Mouse (Mus musculus): ENCODE measurements around the gene Klk1b4.
"Not testable (repeated sequence)": the region's sequence is repeated elsewhere in the genome, so short reads cannot be mapped to it uniquely, and the experiment has no call there.

Klk1b4 gene

GRCm38 (mm10) chr7:44207135-44207534 is at the start of gene Klk1b4:
Klk1b4 (plus strand) TSS chr7:44207435.
- not testable (repeated sequence) for DNase-seq (ENCODE audit: low read depth, low spot score)

DNA sequence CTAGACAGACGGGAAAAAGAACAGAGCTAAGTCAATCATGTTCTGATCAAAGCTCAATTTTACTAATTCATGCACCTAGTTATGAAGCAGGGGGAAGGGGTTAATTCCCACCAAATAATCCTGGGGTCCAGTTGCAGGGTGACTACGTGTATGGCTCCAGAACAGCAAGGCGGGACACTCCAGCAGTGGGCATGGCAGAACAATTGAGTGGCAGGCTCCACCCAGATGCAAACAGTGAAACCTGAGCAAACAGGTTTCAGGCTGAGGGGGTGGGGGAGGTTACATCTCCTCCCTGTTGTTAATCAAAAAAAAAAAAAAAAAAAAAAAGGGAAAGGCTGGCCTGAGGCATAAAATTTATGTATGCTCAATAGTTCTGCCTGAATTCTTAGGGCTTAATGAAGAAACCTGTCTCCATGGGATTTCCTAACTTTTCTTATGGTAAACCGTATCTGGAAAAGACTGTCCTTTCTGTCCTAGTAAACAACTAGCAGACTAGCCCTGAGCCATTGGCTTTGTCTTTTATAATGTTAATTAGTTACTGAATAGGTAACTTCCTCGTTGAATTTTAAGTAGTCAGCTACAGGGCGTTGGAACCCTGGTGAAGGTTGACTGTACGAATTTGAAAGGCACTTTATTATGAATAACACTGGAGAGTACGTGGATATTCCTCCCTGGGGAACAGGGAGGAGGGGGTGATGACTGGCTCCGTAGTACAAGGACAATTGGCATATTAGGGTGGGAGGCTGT is 27.8 kb upstream of the Klk1b4 start:
- DNase-seq (ENCODE audit: low read depth, low spot score), result no peak

GRCm38 (mm10) chr7:44186516-44186915 is 20.7 kb upstream of the Klk1b4 start:
- not testable (repeated sequence) for DNase-seq (ENCODE audit: low read depth, low spot score)

DNA sequence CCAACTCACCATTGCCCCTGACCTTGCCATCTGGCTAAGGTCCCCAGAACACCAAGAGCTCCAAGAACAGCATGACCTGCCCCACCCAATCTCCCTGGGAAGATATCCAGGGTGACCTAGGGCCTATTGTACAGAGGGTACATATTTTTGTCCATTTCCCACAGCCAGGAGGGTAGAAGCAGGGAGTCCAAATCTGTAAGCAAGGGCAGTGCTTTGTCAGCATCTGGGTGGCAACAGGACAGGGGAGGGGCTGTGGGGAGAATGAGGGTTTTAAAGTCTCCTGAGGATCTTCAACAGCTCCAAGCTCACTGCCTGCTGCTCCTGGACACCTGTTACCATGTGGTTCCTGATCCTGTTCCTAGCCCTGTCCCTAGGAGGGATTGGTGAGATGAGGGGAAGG is 19.3 kb upstream of the Klk1b4 start, which contains the start of gene Klk1b24:
Gene Klk1b24, plus strand, starts transcription at position 301 of the 400 bp plus-strand sequence.
- DNase-seq (ENCODE audit: low read depth, low spot score), result not testable (repeated sequence)

- not testable (repeated sequence) for DNase-seq (ENCODE audit: low read depth, low spot score)
Observed at GRCm38 (mm10) chr7:44193466-44193865, 13.8 kb upstream of the Klk1b4 start.

DNA sequence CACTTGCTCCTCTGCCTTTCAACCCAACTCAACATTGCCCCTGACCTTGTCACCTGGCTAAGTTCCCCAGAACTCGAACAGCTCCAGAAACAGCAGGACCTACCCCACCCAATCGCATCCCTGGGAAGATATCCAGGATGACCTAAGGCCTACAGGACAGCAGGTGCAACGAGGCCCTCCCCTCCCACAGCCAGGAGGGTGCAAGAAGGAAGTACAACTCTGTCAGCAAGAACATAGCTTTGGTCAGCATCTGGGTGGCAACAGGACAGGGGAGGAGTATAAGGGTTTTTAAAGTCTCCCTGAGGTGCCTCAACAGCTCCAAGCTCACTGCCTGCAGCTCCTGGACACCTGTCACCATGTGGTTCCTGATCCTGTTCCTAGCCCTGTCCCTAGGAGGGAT is 9.3 kb upstream of the Klk1b4 start, which contains the start of gene Klk1b3:
Gene Klk1b3, plus strand, starts transcription at position 301 of the 400 bp plus-strand sequence.
- DNase-seq (ENCODE audit: low read depth, low spot score), result no peak

DNA sequence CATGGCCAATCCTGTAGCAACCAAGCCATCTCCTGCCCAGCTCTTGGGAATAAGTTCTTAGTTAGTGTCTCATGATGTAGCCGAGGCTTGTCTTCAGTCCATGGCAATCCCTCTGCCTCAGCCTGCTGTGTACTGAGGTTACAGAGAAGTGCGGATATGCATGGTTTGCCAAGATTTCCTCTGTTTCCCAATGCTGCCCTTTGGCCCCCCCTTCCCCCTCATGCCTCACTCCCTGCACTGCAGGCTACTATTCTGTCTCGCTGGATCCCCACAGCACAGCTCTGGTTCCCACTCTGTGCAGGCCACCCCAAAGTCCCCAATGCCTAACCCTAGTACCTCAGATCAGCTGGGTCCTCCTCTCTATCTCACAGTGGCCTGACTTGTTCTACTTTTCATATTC is 1.1 kb downstream of the Klk1b4 start:
- DNase-seq (ENCODE audit: low read depth, low spot score), result no peak

DNA sequence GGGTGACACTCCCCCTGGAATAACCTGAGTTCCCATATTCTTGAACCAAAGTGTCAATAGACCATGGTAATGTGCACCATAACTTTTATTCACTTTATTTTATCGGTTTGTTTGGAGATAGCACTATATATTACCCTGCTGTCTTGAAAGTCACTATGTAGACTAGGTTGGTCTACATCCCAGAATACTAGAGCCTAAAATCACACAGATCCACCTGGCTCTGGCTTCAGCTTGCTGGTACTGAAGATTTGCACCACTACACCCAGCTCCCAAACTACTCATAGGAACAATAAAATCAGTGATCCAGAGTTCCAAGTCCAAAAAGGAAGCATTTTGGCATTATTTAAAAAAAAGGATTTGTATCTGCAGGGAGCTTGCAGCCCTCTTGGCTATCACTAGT is 8.4 kb downstream of the Klk1b4 start, which contains the start of gene Klk1b5:
Gene Klk1b5, plus strand, starts transcription at position 301 of the 400 bp plus-strand sequence.
- no peak for DNase-seq (ENCODE audit: low read depth, low spot score)

DNA sequence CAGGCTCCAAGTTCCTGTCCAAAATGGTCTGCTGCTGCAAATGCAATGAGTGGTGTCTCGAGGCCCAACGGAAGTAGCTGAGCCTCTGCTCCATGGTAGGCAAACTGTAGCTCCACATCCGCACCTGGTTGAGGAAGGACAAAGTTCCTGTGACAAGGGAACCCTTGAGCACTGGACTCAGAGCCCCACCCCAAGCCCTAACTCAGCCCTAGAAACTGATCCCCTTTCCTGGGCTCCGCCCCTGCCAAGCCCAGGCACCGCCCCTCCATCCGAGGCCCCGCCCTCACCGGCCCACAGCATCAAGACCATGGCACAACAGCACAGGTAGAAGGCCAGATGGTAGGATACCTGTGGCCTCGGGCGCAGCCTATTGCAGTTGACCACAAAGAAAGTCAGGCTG is 14.4 kb downstream of the Klk1b4 start:
- DNase-seq (ENCODE audit: low read depth, low spot score), result not testable (repeated sequence)

DNA sequence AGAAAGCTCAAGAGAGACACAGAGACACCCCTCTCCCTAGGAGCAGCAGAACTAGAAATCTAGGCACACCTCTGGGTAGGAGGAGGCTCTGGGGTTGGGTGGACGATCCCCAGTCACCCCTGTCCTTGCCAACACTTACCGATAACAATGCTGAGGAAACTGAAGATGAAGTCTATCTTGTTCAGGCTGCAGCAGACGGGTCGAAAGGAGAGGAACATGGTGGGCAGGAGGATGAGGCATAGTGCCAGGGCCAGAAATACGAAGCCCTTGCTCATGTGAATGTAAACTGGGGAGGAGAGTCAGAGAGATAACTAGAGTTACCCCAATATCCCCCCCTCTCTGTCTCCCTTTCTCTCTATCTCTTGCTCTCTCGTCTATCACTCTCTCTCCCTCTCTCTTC is 15.1 kb downstream of the Klk1b4 start:
- DNase-seq (ENCODE audit: low read depth, low spot score), result not testable (repeated sequence)

DNA sequence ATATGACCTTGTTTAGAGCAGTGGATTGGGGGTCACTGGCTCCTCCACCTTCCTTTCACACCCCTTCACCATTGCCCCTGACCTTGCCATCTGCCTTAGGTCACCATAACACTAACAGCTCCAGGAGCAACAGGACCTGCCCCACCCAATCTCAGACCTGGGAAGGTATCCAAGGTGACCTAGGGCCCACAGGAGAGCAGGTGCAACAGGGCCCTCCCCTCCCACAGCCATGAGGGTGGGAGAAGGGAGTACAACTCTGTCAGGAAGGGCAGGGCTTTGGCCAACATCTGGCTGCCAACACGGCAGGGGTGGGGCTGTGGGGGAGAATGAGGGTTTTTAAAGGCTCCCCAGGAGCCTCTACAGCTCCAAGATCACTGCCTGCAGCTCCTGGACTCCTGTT is 17.8 kb downstream of the Klk1b4 start, which contains the start of gene Klk1:
Gene Klk1, plus strand, starts transcription at position 285 of the 400 bp plus-strand sequence.
- no peak for DNase-seq (ENCODE audit: low read depth, low spot score)

DNA sequence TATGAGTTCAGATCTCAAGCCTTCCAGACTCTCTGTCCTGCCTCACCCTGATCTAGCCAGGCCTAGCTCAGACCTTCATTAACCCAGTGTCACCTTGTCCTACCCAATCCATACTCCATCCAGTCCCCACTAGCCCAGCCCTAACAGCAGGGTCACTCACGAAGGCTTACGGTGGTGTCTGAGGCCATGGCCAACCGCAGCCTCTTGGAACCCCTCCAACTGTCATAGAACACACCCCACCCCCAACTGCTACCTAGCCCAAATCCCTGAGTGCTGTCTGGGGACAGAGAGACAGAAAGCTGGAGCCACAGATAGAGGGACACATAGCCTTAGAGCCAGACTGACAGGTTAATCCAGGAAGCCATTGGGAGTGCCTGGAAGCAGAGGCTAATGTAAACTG is 28.7 kb downstream of the Klk1b4 start, which contains the start of gene Gm36864:
Gene Gm36864, plus strand, starts transcription at position 269 of the 400 bp plus-strand sequence.
- DNase-seq (ENCODE audit: low read depth, low spot score), result no peak

DNA sequence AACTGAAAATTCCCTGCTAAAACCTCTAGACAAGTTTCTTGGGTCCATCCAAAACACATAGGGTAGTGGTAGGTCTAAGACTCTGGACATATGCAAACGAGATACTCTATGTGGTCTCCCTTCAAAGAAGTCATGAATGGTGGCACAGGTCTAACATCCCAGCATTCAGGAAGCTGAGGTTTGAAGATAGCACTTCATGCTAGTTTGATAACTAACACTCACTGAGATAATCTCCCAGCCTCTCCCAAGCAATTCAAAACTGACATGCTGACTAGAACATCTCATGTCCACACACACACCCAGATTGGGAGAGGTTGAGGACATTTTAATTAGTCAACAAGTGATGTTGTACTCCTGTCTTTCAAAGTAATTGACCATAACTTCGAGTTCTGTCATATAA is 32.7 kb downstream of the Klk1b4 start:
- DNase-seq (ENCODE audit: low read depth, low spot score), result no peak

GRCm38 (mm10) chr7:44240712-44241111 is 33.5 kb downstream of the Klk1b4 start:
- no peak for DNase-seq (ENCODE audit: low read depth, low spot score)

DNA sequence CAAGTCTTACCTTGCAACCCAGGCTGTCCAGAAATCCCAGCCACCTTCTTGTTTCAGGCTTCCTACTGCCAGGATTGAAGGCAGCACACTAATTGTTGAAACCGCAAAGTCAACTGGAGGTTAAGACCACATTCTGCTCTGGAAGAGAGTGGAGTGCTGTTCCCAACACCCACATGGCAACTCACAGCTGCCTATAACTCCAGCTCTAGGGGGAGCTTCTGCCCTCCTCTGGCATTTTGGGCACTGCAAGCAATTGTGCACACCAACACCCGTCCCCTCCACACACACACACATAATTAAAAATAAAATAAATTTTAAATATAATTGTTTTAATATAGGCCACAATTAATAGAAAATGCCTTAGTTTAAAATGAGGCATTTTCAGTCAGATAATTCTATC is 33.9 kb downstream of the Klk1b4 start:
- no peak for DNase-seq (ENCODE audit: low read depth, low spot score)

DNA sequence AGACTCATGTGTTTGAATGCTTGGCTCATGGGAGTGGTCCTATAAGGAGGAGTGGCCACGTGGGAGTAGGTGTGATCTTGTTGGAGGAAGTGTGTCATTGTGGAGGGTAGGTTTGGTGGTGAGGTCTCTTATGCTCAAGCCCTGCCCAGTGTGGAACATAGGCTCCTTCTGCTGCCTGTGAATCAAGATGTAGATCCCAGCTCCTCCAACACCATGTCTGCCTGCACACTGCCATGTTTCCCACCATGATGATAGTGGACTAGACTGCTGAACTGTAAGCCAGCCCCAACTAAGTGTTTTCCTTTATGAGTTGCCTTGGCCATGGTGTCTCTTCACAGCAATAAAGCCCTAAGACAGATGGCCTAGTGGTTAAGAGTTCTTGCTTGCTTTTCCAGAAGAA is 36.8 kb downstream of the Klk1b4 start:
- no peak for DNase-seq (ENCODE audit: low read depth, low spot score)

DNA sequence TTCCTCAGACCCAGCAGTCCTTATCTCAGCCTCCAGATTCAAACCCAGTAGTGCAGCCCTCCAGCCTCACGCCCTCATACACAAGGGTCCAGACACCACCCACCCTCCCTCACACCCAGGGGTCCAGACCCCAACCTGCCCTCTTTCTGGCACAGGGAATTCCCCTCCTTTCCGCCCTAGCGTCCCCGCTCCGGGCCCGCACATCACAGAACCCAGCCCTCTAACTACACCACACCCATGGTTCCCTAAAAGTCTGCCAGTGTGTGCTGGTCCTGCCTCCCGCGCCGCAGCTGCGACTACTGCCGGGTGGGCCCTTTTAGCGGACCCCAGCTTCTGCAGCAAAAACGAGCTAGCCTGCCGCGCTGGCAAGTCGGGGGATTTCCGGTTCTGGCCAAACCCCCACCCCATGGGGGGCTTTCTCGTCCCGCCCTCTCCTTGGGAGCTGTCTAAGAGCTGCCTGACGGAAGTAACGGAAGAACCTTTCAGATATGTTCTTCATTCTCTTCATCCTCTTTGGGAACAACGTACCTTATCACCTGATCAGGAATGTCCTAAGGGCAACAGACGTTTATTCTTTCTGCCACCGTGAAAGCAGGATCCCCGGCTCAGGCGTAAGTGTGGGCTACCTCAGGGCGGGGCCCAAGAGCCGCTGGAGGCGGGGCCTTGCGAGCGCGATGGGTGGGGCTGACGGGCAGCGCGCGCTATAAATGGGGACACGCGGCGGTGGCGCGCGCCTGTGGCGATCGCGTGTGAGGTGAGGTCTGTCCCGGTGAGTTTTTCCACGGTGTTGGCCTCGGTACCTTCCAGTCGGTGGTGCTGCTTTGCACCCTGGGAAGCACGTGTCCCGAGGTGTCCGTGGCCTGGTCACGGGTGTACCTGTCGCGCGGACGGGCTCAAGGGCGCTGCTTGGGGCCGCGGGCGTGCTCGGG is 39.1 kb downstream of the Klk1b4 start, which contains the start of the genes 1700028J19Rik and 2410002F23Rik:
Gene 1700028J19Rik, minus strand, starts transcription at position 641 of the 929 bp plus-strand sequence.
Gene 2410002F23Rik, plus strand, starts transcription at position 668 of the 929 bp plus-strand sequence.
- DNase-seq (ENCODE audit: low read depth, low spot score), result peak; percentile 85

- peak; percentile 56 for DNase-seq (ENCODE audit: low read depth, low spot score)
Observed at GRCm38 (mm10) chr7:44246984-44247470, 39.8 kb downstream of the Klk1b4 start.

GRCm38 (mm10) chr7:44247971-44248370 is 40.7 kb downstream of the Klk1b4 start:
- DNase-seq (ENCODE audit: low read depth, low spot score), result no peak

DNA sequence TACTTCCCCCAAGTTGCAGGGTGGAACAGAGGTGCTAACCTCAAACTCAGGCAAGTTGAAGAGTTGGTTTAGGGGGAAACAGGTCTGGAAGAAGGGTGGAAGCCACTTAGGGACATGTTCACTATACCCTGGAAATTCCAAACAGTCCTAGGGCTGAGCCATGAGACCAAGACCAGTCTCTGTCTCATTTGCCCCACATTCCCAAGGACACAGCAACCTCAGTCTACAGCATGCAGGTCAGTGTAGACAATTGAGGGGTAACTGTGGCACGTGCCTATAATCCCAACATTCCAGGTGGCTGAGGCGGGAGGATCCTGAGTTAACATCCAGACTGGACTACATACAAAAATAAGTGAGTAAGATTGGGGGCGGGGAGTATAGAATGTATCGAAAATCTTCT is 42.0 kb downstream of the Klk1b4 start:
- DNase-seq (ENCODE audit: low read depth, low spot score), result no peak

- not testable (repeated sequence) for DNase-seq (ENCODE audit: low read depth, low spot score)
Observed at GRCm38 (mm10) chr7:44250732-44251275, 43.6 kb downstream of the Klk1b4 start.

All from telencephalon, adult 2 months (tissue).